In the genomic region with DNA sequence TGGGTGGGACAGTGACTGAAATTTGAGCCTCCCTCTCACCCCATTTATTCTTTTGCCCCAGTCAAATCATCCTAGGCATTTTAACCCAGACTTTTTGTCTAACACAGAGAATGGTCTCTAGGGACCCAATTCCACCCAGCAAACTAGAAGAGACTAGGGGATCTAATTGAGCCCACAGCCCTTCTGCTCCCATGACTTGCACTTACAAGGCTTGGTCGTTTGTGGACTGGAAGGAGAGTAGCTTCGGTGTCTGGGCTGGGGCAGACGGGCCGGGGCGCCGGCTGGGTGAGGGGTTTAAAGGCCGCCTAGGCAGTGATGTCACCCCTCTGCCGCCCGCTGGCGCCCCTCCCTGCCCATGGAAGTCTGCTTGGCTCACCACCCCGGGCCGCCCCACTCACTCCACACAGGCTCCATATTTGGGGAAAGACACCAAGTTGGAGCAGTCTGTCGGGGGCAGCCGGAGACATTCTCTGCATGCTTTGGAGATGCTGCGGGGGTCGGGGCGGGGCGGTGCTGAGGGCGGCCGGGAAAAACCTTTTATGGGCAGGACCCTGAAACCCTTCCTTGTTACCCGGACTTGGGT, we compare ENCODE assay signal across 8 mouse cellular contexts. TPM values are rescaled to one million over a fixed set of nuclear protein-coding genes. Genes with fewer than 3 reads are reported as not detected.
A peak's percentile ranks its signal among the peaks of the same experiment; 100 is the strongest.
DNase-seq lines count a peak whose midpoint lies in the region; ATAC-seq and TF ChIP-seq lines count a peak whose summit lies in the region.

Gene Tagln, minus strand, starts transcription at position 431 of the 583 bp plus-strand sequence.

- peak within 1 kb of the TSS; percentile 47 for H3K4me2 ChIP-seq in kidney, postnatal 0 days (ENCODE audit: low read length)

- intact Hi-C loops in left cerebral cortex, adult 2 months (cut with DNase I), result loop anchor here (2.0 kb wide), 2 partner anchors 19 to 25 kb away; partner anchors contain the start of gene Sidt2

- TF ChIP-seq CTCF in cortical plate, adult 2 months (IDR thresholded peaks at IDR 0.05; ENCODE audit: extremely low read depth, insufficient read depth, low read length), result no peak
- no peak; the same call in 1 of the 2 replicates for TF ChIP-seq CTCF in kidney, postnatal 0 days (IDR thresholded peaks at IDR 0.05; ENCODE audit: low read depth)
- no peak for TF ChIP-seq CTCF in left cerebral cortex, adult 2 months (IDR thresholded peaks at IDR 0.05)

- H3K4me3 ChIP-seq in cortical plate, adult 2 months (ENCODE audit: insufficient read depth, low read length), result no peak within 1 kb of the TSS
- peak within 1 kb of the TSS; percentile 18 for H3K4me3 ChIP-seq in kidney, postnatal 0 days (replicated peaks; ENCODE audit: low read depth, low read length)
- peak within 1 kb of the TSS; percentile 44 for H3K4me3 ChIP-seq in midbrain, embryonic 10.5 days
- H3K4me3 ChIP-seq in left cerebral cortex, adult 2 months, result no peak within 1 kb of the TSS

- TF ChIP-seq POLR2A in cortical plate, adult 2 months (IDR thresholded peaks at IDR 0.05; ENCODE audit: extremely low read depth, insufficient read depth, low read length), result no peak

- no peaks in the 10 kb centered on the region for H3K9me3 ChIP-seq in kidney, postnatal 0 days (replicated peaks; ENCODE audit: low read length)
- no peaks in the 10 kb centered on the region for H3K9me3 ChIP-seq in midbrain, embryonic 10.5 days (replicated peaks)

- 6% methylated on average over 21 of the region's 21 CpGs for WGBS in kidney, postnatal 0 days
- 16% methylated on average over 21 of the region's 21 CpGs for WGBS in midbrain, embryonic 10.5 days

- H3K27me3 ChIP-seq in kidney, postnatal 0 days (ENCODE audit: insufficient read depth, low read length), result no peaks in the 10 kb centered on the region
- peaks cover 11% of the 10 kb centered on the region for H3K27me3 ChIP-seq in midbrain, embryonic 10.5 days (ENCODE audit: low read depth, poor library complexity, severe bottlenecking)

- no peak within 1 kb of the TSS for H3K27ac ChIP-seq in cortical plate, adult 2 months (ENCODE audit: insufficient read depth, low read length)
- peak within 1 kb of the TSS; percentile 15; the same call in 1 of the 2 replicates for H3K27ac ChIP-seq in kidney, postnatal 0 days
- peak within 1 kb of the TSS; percentile 71 for H3K27ac ChIP-seq in midbrain, embryonic 10.5 days (replicated peaks)
- no peak within 1 kb of the TSS for H3K27ac ChIP-seq in left cerebral cortex, adult 2 months

- H3K9ac ChIP-seq in kidney, postnatal 0 days (ENCODE audit: low read depth, low read length), result peak within 1 kb of the TSS; percentile 23; the same call in 1 of the 2 replicates

- peaks cover 3% of the 10 kb centered on the region for H3K4me1 ChIP-seq in cortical plate, adult 2 months (ENCODE audit: control insufficient read depth, insufficient read depth, low read length)
- 0 out of 2 replicates have a peak, but pooled peaks cover 5% of the 10 kb centered on the region for H3K4me1 ChIP-seq in kidney, postnatal 0 days (replicated peaks; ENCODE audit: insufficient read depth, low read length)
- H3K4me1 ChIP-seq in midbrain, embryonic 10.5 days, result peaks cover 16% of the 10 kb centered on the region

- no peak for DNase-seq in frontal cortex, adult 2 months (ENCODE audit: extremely low spot score in 1 of 2, low spot score in 1 of 2)
- no peak for DNase-seq in frontal cortex, postnatal 10 days (ENCODE audit: low spot score in 2 of 2)
- DNase-seq in gonadal fat pad, adult 2 months (ENCODE audit: low read depth), result no peak
- peak; percentile 68 for DNase-seq in kidney, postnatal 0 days (ENCODE audit: low spot score)
- peak; percentile 52 for DNase-seq in midbrain, embryonic 10.5 days (ENCODE audit: low spot score)
- no peak for DNase-seq in left cerebral cortex, adult 2 months (ENCODE audit: extremely low spot score in 1 of 2, low spot score in 2 of 2)

- ATAC-seq in kidney, postnatal 0 days (replicated peaks; ENCODE audit: low FRiP score, low read depth), result peak; percentile 55; the same call in 1 of the 2 replicates
- ATAC-seq in megakaryocyte-erythroid progenitor cell, adult 5-6 weeks (replicated peaks; ENCODE audit: low FRiP score, low TSS enrichment, poor library complexity, severe bottlenecking), result no peak

- peaks cover 18% of the 10 kb centered on the region; the same call in 1 of the 2 replicates for H3K36me3 ChIP-seq in kidney, postnatal 0 days (ENCODE audit: insufficient read depth, low read length)
- H3K36me3 ChIP-seq in midbrain, embryonic 10.5 days, result peaks cover 25% of the 10 kb centered on the region

RNA-seq across cellular contexts. Expression of gene Tagln, which starts in this region (rescaled TPM):
- polyA plus RNA-seq in frontal cortex, adult 2 months (2012; rRNA removed), result 15.4 and 21.4 TPM in 2 replicates
- 16.0 and 18.3 TPM in 2 replicates for polyA plus RNA-seq in cortical plate, adult 2 months (2012; rRNA removed)
- 310 and 445 TPM in 2 replicates for polyA plus RNA-seq in gonadal fat pad, adult 2 months (2012; rRNA removed)
- polyA plus RNA-seq in kidney, postnatal 0 days (2015; fragmentation: Nextera tagmentation; extraction: Ambion mirVana), result 116 and 126 TPM in 2 replicates
- 25.5 and 28.8 TPM in 2 replicates for polyA plus RNA-seq in midbrain, embryonic 10.5 days (2016; fragmentation: Nextera tagmentation; extraction: Ambion mirVana)
- not detected in 2 replicates for total RNA-seq in megakaryocyte-erythroid progenitor cell, adult 5-6 weeks (2014; fragmentation: Nextera tagmentation)
- not detected in 2 replicates for total RNA-seq in megakaryocyte-erythroid progenitor cell, adult 5-6 weeks (2017)
- total RNA-seq in left cerebral cortex, adult 2 months (2021), result 10 to 100 TPM in 1 of 2 experiments, 1 to 10 TPM in 1; 9.6 to 11.8 TPM

Comparison
In these comparisons a context has a peak if more than half of its experiments do, and no peak if none do; other contexts are left out.
1. RNA of gene Tagln (total RNA-seq): 9.6 to 11.8 TPM in left cerebral cortex, adult 2 months; not detected in megakaryocyte-erythroid progenitor cell, adult 5-6 weeks; every median in the first group is over 10 times any median in the second.
2. DNase-seq: peak in kidney, postnatal 0 days (single experiment) and midbrain, embryonic 10.5 days (single experiment); none in frontal cortex, adult 2 months (0 of 2), frontal cortex, postnatal 10 days (0 of 2), gonadal fat pad, adult 2 months (single experiment) and left cerebral cortex, adult 2 months (0 of 2).
3. H3K27ac ChIP-seq: peak in kidney, postnatal 0 days (single experiment) and midbrain, embryonic 10.5 days (single experiment); none in cortical plate, adult 2 months (single experiment) and left cerebral cortex, adult 2 months (single experiment).
4. H3K4me3 ChIP-seq: peak in kidney, postnatal 0 days (single experiment) and midbrain, embryonic 10.5 days (single experiment); none in cortical plate, adult 2 months (single experiment) and left cerebral cortex, adult 2 months (single experiment).